Mouse (Mus musculus) embryonic fibroblast, embryonic 13.5 days (primary cell): ENCODE data around the gene Krtap11-1.

ENCODE experiments used
- CTCF ChIP-seq: IDR thresholded peaks from 2 replicates; pipeline ENCODE4 v1.5.1; 2011; ENCODE audit warnings: mild to moderate bottlenecking, control low read depth, low read length, moderate library complexity, borderline replicate concordance; ENCODE audit not compliant: insufficient read depth
- POLR2A ChIP-seq: IDR thresholded peaks from 2 replicates; pipeline ENCODE4 v1.6.1; 2011; ENCODE audit warnings: low read depth, mild to moderate bottlenecking, control low read depth, low read length, moderate library complexity

- TF ChIP-seq CTCF (no peak), POLR2A (no peak)
Observed at GRCm38 (mm10) chr16:89538031-89538484, 32.9 kb downstream of the Krtap11-1 start.
